Mouse (Mus musculus) frontal cortex, postnatal 10 days (tissue): Measurements from ENCODE around the gene Ddx11.

ENCODE experiments used
- DNase-seq, 2 experiments: peaks; one replicate each; pipeline ENCODE4 v3.0.0; 2022; ENCODE audit warnings: low spot score in 2 of 2, mixed read lengths in 1 of 2

The Ddx11 gene

DNA sequence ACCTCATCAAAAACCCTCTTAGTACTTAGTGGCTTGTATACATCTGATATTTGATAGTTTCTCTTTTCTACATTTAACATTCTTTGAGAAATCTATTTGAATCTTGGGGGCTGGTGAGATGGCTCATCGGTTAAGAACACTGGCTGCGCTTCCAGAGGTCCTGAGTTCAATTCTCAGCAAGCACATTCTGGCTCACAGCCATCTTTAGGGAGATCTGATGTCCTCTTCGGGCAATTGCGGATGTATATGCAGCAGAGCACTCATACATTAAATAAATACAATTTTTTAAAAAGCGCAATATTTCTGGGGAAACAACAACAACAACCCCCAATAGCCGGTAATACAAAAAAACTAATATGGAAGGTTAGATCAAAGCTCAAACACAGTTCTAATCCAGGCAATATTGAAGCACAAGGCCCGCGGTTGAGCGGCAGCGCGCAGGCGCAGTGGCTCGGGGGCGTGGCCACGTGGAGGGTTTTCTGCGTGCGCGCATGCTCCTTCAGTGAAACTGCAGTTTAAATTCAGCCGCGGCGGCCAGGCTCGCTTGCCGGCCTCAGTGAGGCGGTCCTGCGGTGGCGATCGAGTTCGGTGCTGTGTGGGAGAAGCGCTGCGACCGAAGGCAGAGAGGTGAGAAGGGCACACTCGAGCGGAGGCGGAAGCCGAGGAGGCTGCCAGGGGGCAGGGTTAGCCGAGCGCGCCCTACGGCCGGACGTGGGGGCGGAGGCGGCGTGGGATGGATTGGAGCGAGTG is at the start of gene Ddx11:
Ddx11 (plus strand) TSS at position 455 of the 750 bp plus-strand sequence.
- DNase-seq = peak; percentile 73 to 90

DNA sequence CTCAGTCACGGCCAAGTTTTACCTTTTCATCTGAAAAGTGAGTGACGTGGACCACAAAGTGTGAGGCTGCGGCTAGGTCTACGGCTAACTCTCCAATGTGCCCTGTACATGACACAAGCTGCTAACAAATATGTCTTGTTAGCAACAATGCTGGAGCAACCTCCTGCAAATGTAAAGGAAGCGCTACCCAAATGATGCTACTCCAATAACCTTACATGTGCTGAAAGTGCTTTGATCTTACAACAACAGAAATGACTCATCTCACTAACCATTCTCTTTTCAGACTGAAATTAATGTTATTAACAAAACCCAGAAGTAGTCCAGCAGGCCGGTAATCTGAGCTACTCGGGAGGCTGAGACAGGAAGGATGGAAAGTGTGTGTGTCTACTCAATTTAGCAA is 49.3 kb upstream of the Ddx11 start:
- DNase-seq = no peak

DNA sequence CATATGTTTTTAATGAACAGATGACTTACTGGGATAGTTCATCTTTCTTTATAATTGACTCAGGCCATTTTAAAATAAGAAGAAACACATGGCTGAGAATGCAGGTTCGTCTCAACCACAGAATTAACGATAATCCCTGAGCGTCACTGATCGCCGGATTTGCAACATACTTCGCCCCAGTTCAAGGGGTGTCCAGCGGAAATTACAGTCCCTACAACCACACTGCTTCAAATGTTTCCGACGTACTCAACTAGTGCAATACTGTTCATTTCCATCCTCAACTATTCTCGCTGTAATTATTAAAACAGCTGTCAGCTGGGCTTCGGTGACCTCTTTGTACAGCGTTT is 47.5 kb upstream of the Ddx11 start:
- DNase-seq = no peak

DNA sequence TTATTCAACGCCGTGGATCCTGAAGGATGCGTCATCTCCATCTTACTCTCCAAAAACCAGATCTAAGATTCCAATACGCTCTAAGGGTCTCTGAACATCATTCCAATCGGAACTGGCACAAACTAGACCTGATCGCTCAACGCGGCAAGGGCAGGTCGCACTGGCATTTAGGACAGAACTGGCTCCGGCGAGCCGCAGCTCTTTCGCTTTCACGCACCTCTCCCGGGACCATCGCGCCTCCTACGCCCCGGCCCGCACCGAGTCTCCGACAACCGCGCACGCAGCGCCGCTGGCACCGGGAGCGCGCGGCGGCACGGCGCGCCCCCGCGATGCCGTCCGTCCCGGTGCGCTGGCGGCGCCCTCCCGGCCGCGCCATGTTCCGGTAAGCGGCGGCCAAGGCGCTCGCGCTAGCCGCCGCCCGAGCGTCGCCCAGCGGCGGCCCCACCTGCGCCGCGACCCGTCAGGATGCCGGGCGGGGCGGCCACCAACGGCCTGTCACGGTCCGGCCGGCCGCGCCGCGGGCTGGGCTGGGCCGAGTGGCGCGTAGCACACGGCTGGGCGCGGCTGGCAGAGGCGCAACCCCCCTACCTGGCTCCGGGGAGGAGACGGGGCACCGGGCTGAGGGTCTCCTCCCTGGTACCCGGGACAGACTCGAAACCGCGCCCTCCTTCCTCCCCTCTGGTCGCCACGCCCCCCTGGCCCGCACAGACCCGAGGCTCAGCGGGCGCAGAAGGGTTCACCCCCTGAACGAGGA is 47.0 kb upstream of the Ddx11 start:
- peak; percentile 21 to 50 for DNase-seq

DNA sequence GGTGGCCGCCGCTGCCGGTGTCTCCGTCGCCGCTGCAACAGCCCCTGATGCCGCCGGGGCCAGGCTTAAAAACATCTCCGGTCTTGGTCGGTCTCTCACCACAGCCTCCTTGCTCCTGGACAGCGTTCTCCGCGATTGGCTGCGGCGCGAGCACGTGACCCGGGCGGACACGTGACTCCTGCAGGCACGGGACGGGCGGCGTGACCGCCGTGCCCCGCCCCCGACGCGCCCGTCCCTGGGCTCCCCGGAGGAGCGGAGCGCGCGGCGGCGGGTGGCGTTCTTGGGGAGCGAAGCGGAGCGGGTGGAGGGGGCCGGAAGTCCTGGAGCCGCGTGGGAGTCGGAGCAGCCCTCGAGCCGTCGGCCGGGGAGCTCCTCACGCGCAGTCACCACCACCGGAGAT is 46.4 kb upstream of the Ddx11 start, which contains the start of gene Ankrd12:
Ankrd12 (minus strand) TSS at position 156 of the 400 bp plus-strand sequence.
- DNase-seq = peak; percentile 94 to 96

DNA sequence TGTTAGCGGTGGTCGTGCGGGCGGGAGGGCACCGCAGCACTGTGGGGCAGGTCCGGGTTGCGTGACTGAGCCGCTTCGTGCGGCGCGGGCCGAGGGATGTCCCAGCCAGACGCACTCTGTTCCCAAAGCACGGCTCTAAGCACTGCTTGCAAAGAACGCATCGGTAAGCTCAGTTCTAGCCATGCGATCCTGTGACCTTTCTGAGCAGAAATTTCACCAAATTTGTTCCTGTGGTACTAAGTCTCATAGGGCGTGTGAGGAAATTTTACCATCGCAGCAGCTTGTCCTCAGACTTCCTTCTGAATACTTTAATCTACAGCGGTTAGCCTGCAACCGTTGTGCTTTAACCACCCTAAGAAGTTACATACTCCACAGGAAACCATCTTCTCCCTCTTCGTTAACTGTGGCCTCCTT is 45.9 kb upstream of the Ddx11 start:
- no peak for DNase-seq

DNA sequence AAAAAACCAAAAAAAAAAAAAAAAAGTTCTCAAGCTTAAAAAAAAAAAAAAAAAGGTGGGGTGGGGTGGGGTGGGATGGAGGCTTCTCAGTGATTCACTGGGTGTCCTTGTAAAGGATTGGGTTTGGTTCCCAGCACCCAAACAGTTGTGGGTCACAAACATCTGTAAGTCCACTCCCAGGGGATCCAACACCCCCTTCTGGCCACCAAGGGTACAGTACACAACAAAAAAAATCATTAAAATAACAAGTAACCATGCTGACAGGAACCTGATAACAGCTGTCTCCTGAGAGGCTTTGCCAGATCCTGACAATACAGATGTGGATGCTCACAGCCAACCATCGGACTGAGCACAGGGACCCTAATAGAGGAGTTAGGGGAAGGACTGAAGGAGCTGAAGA is 38.8 kb upstream of the Ddx11 start:
- no peak for DNase-seq

DNA sequence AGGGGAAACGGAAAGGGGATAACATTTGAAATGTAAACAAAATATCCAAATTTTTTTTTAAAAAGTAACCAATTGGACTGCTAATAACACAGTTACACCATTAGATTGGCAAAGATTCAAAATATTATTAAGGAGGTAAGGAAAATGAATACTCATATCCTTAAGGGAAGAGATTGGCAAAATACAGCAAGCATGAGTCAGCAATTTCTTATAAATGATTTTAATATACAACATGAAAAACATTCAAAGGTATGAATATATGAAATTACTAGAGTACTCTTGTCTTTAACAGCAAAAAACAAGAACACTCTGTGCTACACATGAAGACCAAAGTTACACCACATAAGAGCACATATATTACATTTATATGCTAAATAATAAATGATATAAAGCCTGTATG is 38.3 kb upstream of the Ddx11 start:
- no peak for DNase-seq

DNA sequence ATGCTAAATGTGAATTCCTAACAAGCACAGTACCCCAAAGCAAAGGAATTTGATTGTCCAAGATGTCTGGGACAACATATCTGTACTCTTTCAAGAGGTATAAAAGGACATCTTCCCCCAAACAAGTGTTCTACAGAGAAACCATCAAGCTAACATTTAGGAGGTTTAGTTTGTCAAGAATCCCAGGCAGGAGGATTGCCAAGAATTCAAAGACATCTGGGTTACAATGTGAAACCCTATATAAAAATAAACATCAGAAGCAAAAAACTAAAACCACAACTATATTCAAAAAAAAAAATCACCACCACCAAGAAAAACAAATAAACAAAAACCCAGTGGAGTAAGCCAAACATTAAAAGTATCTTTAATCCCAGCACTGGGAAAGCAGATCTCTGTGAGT is 33.1 kb upstream of the Ddx11 start:
- DNase-seq = no peak

DNA sequence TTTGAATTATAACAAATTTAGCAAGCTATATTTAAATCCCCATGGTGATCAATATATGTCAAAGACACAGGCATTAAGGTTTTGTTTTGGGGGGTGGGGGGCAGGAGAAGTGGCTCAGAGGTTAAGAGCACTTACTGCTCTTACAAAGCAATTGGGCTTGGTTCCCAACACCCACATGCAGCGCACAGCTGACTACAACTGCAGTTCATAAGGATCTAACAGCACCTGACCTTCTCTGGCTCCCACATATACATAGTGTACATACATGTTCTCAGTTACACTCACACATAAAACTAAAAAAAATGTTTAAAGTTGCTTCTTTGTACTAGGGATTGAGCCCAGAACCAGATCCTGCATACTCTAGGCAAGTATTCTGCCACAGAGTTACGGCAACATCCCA is 31.9 kb upstream of the Ddx11 start:
- DNase-seq = no peak

DNA sequence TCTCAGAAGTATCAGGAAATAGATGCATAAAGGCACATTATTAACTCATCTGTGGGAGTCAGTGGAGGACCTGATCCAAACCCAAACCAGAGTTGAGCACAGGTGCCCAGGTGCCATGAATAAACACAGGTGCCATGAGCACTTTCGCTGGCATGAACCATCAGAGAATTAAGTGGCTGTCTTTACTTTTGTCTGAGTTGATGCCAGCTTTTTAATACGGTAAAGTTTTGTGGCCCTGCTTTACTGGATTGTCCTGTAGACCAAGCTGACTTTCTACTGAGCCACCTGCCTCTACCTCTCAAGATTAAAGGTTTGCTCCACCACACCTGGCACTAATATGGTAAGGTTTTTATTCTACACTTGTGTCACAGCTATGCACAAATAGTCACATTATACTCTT is 31.3 kb upstream of the Ddx11 start:
- DNase-seq = no peak

DNA sequence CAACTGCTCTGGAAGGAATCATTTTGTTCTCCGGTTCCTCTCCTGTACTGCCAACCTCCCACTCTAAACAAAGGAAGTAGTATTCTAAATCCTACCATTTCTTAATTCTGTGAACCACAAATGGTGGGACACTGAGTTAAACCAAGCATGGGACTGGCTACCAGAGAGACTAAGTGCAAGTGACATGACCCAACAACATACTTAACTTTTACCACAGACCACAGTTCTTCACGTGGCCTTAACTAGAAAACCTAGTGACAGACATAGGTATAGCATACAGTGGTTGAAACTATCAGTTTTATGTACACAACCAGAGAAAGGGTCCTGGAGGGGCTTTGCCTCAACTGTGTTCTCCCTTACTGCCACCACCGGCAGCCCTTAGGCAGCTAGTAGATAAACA is 30.7 kb upstream of the Ddx11 start:
- no peak for DNase-seq

DNA sequence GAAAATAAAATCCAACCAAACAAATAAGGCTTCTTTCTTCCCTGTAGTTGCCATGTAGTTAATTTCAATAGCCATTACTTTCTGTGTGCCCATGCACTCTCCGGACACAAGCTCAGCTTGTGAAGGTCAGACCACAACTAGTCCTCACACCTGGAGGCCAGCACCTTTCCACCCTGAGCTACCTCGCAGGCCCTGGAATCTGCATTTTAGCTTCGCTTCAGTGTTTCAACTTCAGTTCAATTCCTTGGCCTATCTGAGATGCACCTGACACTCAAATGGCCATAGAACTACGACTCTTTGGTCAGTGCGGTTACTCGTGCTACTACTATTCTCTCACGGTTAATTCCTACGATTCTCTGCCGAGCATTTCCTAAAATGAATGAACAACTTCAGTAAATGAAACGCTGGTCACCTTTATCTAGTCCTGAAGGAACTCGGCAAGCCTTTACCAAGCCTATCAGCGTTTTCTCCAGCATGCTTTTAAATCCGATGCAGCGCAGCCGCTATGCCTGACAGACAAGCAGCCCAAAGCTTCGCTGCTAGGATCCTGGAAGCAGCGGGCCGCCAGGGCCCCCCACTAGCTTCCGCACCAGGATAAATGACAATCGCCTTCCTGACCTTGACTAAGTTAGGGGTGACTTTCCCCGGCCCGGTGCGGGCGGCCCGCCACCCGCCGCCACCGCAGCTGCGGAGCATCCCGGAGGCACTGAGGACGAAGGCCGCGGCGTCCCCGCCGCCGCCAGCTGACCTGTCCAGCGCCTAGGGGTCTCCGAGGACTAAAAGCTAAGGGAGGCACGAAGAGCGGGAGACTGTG is 22.5 kb upstream of the Ddx11 start:
- no peak for DNase-seq

DNA sequence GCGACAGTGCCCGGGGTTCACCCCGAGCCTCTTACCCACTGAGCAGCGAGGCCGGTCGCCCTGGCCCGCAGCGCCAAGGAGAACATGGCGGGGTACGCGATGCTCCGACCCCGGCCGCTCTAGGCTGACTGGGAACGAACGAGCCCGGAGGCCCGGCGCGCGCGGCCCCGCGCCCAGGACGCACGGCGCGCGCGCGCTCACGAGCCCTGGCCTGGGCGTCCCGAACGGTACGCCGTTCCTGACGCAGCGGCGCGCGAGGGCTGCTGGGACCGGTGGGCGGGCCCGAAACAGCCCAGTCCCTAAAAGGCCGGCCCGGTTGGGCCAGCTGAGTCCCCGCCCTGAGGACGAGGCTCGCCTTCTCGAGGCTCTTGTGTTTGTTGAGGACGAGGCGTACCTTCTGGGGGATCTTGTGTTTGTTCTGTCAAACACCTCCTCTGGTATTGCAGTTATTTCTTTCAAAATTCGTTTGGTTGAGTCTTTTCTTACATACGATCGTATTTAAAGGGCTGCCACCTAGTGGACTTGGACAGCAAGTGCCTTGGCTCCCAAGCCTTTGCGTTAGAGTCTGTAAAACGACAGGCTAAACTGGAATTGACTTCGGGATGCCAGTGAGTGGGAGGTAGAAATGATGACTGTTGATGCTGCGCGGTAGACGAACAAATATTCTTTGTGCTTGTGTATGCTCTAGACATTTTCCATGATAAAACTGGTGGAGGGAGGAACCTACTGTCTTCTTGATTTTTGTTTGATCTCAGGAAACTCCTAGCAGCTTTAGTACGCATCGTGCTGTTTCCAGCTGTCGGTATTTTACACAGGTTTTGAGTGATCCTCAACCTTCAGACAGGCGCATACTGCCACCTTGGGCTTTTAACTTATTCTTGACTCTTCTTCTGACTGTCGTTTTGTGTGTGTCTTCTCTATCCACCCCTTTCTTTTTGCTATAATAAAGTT is 21.7 kb upstream of the Ddx11 start, which contains the start of gene Ndufv2:
Ndufv2 (minus strand) TSS at position 180 of the 951 bp plus-strand sequence.
- peak; percentile 81 to 89 for DNase-seq

DNA sequence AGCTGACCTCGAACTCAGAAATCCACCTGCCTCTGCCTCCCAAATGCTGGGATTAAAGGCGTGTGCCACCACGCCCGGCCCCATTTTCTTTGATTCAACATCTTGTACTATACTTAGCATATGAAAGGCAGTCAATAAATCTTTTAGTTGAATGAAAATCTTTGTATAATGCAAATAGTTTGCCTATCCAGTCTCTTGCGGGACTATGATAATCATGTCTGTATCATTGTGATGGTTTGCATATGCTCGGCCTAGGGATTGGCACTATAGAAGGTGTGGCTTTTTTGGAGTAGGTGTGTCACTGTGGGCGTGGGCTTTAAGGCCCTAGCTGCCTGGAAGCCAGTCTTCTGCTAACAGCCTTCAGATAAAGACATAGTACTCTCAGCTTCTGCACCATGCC is 19.2 kb upstream of the Ddx11 start:
- DNase-seq = no peak

DNA sequence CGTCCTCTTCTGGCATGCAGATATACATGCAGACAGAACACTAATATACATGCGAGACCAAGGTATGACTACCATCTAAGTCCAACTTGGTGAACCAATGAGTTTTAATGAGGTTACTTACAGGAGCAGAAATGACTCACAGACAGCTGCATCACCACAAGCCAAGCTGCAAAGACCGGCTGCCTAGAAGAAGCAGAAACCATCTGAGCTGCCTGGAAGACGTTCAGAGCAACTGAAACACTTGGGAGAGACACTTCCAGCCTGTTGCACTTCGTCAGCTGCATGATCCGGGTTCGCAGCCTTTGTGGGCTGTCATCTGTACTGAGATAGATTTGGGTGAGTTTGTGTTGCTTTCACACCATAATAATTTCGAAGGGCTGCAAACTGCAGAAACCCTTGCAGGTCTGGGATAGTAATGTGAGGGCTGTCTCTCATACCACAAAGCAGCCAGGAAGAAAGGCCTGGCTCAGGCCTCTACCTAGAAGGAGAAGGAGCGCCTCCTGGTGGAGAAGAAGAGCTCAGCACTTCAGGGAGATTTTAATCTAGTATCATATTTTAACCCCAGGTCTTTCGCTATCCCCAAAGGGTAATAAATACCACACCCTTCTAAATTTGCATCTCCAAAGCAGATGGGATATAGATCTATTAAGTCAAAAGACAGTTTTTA is 16.6 kb upstream of the Ddx11 start:
- no peak for DNase-seq

DNA sequence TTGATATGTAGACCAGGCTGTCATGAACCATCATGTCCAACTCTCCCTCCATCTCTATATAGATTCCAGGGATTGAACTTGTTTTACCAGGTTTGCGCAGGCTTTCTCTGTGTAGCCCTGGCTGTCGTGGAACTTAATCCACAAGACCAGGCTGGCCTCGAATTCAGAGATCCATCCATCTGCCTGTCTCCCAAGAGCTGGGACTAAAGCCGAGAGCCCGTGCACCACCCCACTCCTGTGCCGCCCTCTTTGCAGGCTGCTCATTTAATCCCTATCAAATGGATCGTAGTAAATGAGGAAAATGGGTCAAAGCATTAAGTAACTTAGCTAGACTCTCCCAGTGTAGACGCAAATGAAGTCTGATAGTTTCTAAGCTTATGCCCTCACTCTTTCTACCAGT is 15.9 kb upstream of the Ddx11 start:
- DNase-seq = no peak

DNA sequence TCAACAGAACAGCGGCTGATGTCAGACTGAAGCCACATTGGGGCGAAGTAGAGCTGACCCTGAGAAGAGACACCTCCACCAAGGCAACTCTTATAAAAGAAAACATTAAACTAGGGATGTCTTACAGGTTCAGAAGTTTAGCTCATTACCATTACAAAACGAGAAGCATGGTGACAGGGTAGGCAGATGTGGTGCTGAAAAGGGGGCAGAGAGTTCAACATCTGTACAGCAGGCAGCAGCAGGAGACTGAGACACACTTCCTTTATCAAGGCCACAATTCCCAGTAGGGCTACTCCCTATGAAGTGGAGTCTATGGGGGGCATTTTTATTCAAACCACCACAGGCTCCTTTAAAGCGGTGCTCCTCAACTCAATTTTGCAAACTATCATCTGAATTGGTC is 15.1 kb upstream of the Ddx11 start:
- no peak for DNase-seq

DNA sequence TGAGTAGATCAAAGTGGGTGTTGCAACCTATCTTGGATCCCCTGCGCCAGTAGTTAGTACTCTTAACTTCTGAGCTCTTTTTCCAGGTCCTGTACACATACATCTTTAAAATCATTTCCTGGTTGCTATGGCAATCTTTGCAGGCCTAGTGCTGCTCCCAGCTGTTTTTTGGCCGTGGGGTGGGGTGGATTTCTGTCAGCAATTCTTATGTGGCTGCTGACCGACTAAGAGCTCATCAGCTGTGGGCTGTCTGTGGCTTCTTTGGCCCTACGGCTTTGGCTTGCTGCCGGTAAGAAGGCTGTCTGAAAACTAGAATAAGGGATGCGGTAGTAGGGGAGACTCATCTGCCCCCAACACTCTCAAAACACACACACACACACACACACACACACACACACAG is 12.6 kb upstream of the Ddx11 start:
- no peak for DNase-seq

DNA sequence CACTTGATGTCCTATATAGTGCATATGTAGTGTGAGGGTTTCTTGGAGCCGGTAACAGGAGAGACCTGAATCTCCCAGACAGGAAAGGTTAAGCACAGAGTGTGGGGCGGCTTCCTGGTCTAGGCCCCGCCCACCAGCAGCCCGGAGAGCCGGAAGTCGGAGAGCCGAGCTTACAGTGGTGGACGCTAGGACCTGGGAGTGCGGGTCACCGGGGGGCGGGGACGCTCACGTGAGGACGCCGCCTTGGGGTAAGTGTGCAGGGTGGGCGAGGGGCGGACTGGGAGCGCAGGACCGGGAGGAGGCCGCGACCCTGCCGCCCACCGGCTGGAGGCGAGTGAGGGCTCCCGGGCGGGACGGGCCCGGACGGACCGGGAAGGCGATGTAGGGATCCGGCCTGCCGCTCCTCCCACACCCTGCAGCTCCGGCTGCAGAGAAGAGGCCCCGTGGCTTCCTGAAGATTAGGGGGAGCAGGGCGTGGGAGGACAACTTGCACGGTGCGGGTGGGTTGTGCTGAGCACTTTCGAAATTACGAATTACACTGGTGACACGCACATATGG is 11.8 kb upstream of the Ddx11 start, which contains the start of gene Washc1:
Washc1 (plus strand) TSS at position 144 of the 558 bp plus-strand sequence.
- peak; percentile 86 to 87 for DNase-seq
